Mouse (Mus musculus): Measurements from ENCODE around the gene Cops7b. TPM values are rescaled to one million over a fixed set of nuclear protein-coding genes. Genes with fewer than 3 reads are reported as not detected.
A peak's percentile ranks its signal among the peaks of the same experiment; 100 is the strongest.

Gene Cops7b
- total and polyA plus RNA-seq, 3 experiments: 36.0 to 64.8 TPM; not detected in 1

- TF ChIP-seq POLR2A (IDR thresholded peaks at IDR 0.05; ENCODE audit: control insufficient read depth in 1 of 2, insufficient read depth in 1 of 2, low read depth in 1 of 2, low read length in 2 of 2, poor library complexity in 1 of 2) (peak in 1 of 2 experiments; percentile 47; a peak in 2 of 4 replicates), MAZ (IDR thresholded peaks at IDR 0.05; ENCODE audit: low read depth, low read length) (0 out of 2 replicates have a peak, but pooled peaks have one; percentile 48)
These were observed 24.8 kb upstream of the Cops7b start (continued) for GRCm38 (mm10) chr1:86557872-86558271.

- Histone ChIP-seq H3K79me2 (ENCODE audit: control insufficient read depth, insufficient read depth, low read length, poor library complexity) (no peaks in the 10 kb centered on the region), H3K36me3 (ENCODE audit: control insufficient read depth in 1 of 2, insufficient read depth in 2 of 2, low read length in 2 of 2) (peaks cover 15 to 52% of the 10 kb centered on the region in 2 experiments)
These were observed 23.5 kb upstream of the Cops7b start for GRCm38 (mm10) chr1:86559232-86559631.

GRCm38 (mm10) chr1:86562663-86563062 lies 20.0 kb upstream of the Cops7b start:
- no peak for DNase-seq (ENCODE audit: low read depth, low spot score)
- TF ChIP-seq POLR2A (IDR thresholded peaks at IDR 0.05; ENCODE audit: control insufficient read depth in 1 of 2, insufficient read depth in 1 of 2, low read depth in 1 of 2, low read length in 2 of 2, poor library complexity in 1 of 2) (no peak), NRF1 (IDR thresholded peaks at IDR 0.05; ENCODE audit: insufficient read depth, low read depth, low read length, poor library complexity, severe bottlenecking) (no peak), MYC (IDR thresholded peaks at IDR 0.05; ENCODE audit: low read depth, low read length) (no peak), GATA1 (IDR thresholded peaks at IDR 0.05; ENCODE audit: low read depth, low read length) (peak; percentile 72; the same call in 1 of the 2 replicates), GABPA (IDR thresholded peaks at IDR 0.05; ENCODE audit: low read depth, low read length) (no peak), BHLHE40 (IDR thresholded peaks at IDR 0.05; ENCODE audit: borderline replicate concordance, low read depth, low read length) (no peak), ETS1 (IDR thresholded peaks at IDR 0.05; ENCODE audit: low read depth, low read length) (0 out of 2 replicates have a peak, but pooled peaks have one; percentile 19), ELF1 (IDR thresholded peaks at IDR 0.05; ENCODE audit: low read depth, low read length) (no peak), MXI1 (IDR thresholded peaks at IDR 0.05; ENCODE audit: low read depth, low read length) (no peak), EP300 (IDR thresholded peaks at IDR 0.05; ENCODE audit: low read depth in 1 of 2, low read length in 2 of 2) (peak in 1 of 2 experiments; percentile 34; a peak in 1 of 4 replicates), TAL1 (IDR thresholded peaks at IDR 0.05; ENCODE audit: low read length) (no peak), TCF12 (IDR thresholded peaks at IDR 0.05; ENCODE audit: low read depth, low read length) (peak; percentile 37; the same call in 1 of the 2 replicates)
- Histone ChIP-seq H3K4me1 (ENCODE audit: control insufficient read depth in 1 of 2, insufficient read depth in 2 of 2, low read length in 2 of 2) (peaks cover 32 to 35% of the 10 kb centered on the region in 2 experiments), H3K27me3 (ENCODE audit: control insufficient read depth in 1 of 2, insufficient read depth in 2 of 2, low read length in 2 of 2) (no peaks in the 10 kb centered on the region), H3K9me3 (replicated peaks; ENCODE audit: insufficient read depth, low read length) (no peaks in the 10 kb centered on the region), H3K4me3 (ENCODE audit: control insufficient read depth in 1 of 2, insufficient read depth in 1 of 2, low read depth in 2 of 2, low read length in 2 of 2) (no peak overlapping the region), H3K27ac (ENCODE audit: control insufficient read depth, low read depth, low read length) (no peak overlapping the region), H3K79me2 (ENCODE audit: control insufficient read depth, insufficient read depth, low read length, poor library complexity) (no peaks in the 10 kb centered on the region), H3K9ac (ENCODE audit: control insufficient read depth, low read depth, low read length, poor library complexity, severe bottlenecking) (no peak overlapping the region), H3K36me3 (ENCODE audit: control insufficient read depth in 1 of 2, insufficient read depth in 2 of 2, low read length in 2 of 2) (peaks cover 9 to 41% of the 10 kb centered on the region in 2 experiments)

More at GRCm38 (mm10) chr1:86559232-86559631, 23.5 kb upstream of the Cops7b start:
- no peak for DNase-seq (ENCODE audit: low read depth, low spot score)
- no peaks in the 10 kb centered on the region for H3K27me3 ChIP-seq (ENCODE audit: control insufficient read depth in 1 of 2, insufficient read depth in 2 of 2, low read length in 2 of 2)
- H3K9me3 ChIP-seq (replicated peaks; ENCODE audit: insufficient read depth, low read length): no peaks in the 10 kb centered on the region
- peak overlapping the region; percentile 92 for H3K27ac ChIP-seq (ENCODE audit: control insufficient read depth, low read depth, low read length)
- no peak overlapping the region for H3K4me3 ChIP-seq (ENCODE audit: control insufficient read depth in 1 of 2, insufficient read depth in 1 of 2, low read depth in 2 of 2, low read length in 2 of 2)
- TF ChIP-seq TAL1 (IDR thresholded peaks at IDR 0.05; ENCODE audit: low read length) (no peak), GATA1 (IDR thresholded peaks at IDR 0.05; ENCODE audit: low read depth, low read length) (no peak), ETS1 (IDR thresholded peaks at IDR 0.05; ENCODE audit: low read depth, low read length) (no peak), RCOR1 (IDR thresholded peaks at IDR 0.05; ENCODE audit: low read depth, low read length) (no peak), ZMIZ1 (IDR thresholded peaks at IDR 0.05; ENCODE audit: low read depth, low read length) (no peak), GABPA (IDR thresholded peaks at IDR 0.05; ENCODE audit: low read depth, low read length) (no peak), ZKSCAN1 (IDR thresholded peaks at IDR 0.05; ENCODE audit: low read depth, low read length) (no peak), NRF1 (IDR thresholded peaks at IDR 0.05; ENCODE audit: insufficient read depth, low read depth, low read length, poor library complexity, severe bottlenecking) (no peak), CHD2 (IDR thresholded peaks at IDR 0.05; ENCODE audit: low read length) (no peak), MAX (IDR thresholded peaks at IDR 0.05; ENCODE audit: low read length) (no peak), CHD1 (IDR thresholded peaks at IDR 0.05; ENCODE audit: low read depth, low read length) (no peak), POLR2A (IDR thresholded peaks at IDR 0.05; ENCODE audit: control insufficient read depth in 1 of 2, insufficient read depth in 1 of 2, low read depth in 1 of 2, low read length in 2 of 2, poor library complexity in 1 of 2) (no peak), ZNF384 (IDR thresholded peaks at IDR 0.05; ENCODE audit: low read depth, low read length) (no peak), KAT2A (conservative IDR thresholded peaks at IDR 0.05; ENCODE audit: low read depth, low read length) (no peak), POLR2AphosphoS2 (IDR thresholded peaks at IDR 0.05; ENCODE audit: low read length) (no peak), MYB (IDR thresholded peaks at IDR 0.05; ENCODE audit: low read depth, low read length) (no peak), MEF2A (IDR thresholded peaks at IDR 0.05; ENCODE audit: extremely low read depth, insufficient replicate concordance, low read depth, low read length, poor library complexity, severe bottlenecking) (no peak)
- peaks cover 41 to 47% of the 10 kb centered on the region in 2 experiments for H3K4me1 ChIP-seq (ENCODE audit: control insufficient read depth in 1 of 2, insufficient read depth in 2 of 2, low read length in 2 of 2)
- no peak overlapping the region for H3K9ac ChIP-seq (ENCODE audit: control insufficient read depth, low read depth, low read length, poor library complexity, severe bottlenecking)
